Mouse (Mus musculus) small intestine, adult 2 months (tissue): Measurements from ENCODE around the gene Gm3045.

Experiments
- CTCF ChIP-seq: fragments of 200-500 bp; IDR thresholded peaks from 2 replicates; pipeline ENCODE4 v1.5.1; 2012; ENCODE audit warnings: low read depth, mild to moderate bottlenecking, control low read depth, inconsistent platforms, low read length, moderate library complexity, mixed read lengths; ENCODE audit not compliant: insufficient replicate concordance, insufficient read length; ENCODE audit errors: extremely low read depth
- POLR2A ChIP-seq: fragments of 200-500 bp; IDR thresholded peaks from 2 replicates; pipeline ENCODE4 v1.6.1; 2012; ENCODE audit warnings: low read depth, mild to moderate bottlenecking, control low read depth, inconsistent platforms, low read length, moderate library complexity

DNA sequence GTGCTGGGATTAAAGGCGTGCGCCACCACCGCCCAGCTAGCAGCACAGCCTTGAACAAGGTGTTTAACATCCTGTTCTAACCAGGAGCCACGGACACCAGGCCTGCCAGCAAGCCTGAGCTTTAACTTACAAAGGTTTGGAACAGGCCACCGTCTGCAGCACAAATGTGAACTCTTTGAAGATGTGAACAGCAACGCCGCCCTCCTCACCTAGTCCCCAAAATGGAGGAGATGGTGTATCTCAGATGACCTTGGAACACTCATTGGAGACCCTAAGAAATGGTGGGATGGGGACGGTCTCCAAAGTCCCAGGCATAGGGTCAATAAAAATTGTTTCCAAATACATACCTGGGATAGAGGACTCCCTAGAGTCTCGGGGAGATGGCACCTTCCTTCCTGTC lies 46.3 kb downstream of the Gm3045 start:
- TF ChIP-seq CTCF (no peak), POLR2A (no peak)
